Mouse (Mus musculus) natural killer cell, adult 2 months (primary cell): ENCODE data around the gene 9430097D07Rik.
A peak's percentile ranks its signal among the peaks of the same experiment; 100 is the strongest.

Experiments
- DNase-seq, 2 experiments: peaks; one replicate each; pipeline ENCODE4 v3.0.0; 2022; ENCODE audit warnings: low spot score in 2 of 2

Gene 9430097D07Rik

DNA sequence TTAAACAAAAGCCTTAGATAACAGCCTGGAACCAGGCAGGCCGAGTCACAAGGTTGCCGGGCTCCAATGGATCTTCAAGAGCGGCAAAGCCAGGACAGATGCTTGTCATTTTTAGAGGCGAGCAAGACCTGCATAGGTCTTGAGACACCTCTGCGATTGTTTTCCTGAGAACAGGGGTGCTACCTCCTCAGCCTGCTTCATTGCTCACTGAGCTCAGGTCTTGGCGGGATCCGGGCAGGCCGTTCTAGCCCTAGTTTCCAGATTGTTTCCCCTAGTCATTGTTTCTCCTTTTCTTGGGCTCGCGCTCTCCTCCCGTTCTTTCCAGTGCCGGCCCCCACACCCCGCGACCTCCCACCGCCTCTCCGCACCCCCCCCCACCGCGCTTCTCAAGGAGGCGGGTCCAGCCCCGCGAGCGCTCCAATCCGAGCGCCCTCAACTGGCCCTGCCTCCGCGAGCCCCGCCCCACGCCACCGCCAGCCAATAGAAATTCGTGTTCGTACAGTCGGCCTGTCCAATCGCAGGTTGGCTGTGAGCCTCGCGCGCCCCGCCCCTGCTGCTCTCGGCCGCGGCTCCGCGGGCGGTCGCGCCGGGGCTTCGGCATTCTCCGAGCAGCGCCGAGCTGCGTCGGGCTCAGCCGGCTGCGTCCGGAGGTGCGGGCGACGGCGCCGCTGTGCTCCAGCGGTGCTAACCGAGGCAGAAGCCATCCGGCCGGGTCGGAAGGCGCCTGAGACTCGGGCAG lies 40.6 kb downstream of the 9430097D07Rik start, which contains the start of gene Fam102a:
TSS of gene Fam102a (plus strand) at position 600 of the 739 bp plus-strand sequence.
- DNase-seq, result peak; percentile 96 to 97

GRCm38 (mm10) chr2:32534061-32534732 lies 41.3 kb downstream of the 9430097D07Rik start:
- DNase-seq, result peak; percentile 45 to 59

DNA sequence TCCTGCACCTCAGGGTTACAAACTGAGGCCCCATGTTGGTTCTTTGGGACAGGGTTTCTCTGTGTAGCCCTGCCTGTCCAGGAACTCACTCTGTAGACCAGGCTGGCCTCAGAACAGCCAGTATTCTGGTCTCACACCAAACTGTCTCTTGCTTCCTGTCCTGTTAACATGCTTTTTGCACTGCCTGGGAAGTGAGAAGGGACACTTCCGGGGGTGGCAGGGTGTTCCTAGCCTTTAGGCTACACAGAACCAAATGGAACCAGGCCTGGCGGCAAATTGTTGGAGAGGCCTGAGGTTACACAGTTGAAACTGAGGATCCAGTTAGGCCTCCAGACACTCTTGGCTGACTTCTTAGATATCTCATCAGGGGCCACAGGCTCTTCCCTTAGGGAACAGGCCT lies 42.3 kb downstream of the 9430097D07Rik start:
- no peak for DNase-seq

DNA sequence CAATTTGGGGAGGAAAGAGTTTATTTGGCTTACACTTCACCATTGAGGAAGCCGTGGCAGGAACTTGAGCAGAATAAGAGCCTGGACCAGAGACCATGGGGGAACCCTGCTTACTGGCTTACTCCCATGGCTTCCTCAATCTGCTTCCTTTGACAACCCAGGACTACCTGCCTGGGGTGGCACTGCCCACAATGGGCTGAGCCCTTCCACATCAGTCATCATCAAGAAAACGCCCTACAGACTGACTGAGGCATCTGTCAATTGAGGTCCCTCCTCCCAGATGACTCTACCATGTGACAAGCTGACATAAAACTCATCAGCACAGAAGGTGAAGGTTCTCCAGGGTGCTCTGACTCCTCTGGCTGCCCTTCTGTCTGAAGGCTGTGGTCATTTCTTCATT lies 45.0 kb downstream of the 9430097D07Rik start:
- DNase-seq, result no peak

GRCm38 (mm10) chr2:32528326-32528725 lies 47.2 kb downstream of the 9430097D07Rik start:
- DNase-seq, result no peak

DNA sequence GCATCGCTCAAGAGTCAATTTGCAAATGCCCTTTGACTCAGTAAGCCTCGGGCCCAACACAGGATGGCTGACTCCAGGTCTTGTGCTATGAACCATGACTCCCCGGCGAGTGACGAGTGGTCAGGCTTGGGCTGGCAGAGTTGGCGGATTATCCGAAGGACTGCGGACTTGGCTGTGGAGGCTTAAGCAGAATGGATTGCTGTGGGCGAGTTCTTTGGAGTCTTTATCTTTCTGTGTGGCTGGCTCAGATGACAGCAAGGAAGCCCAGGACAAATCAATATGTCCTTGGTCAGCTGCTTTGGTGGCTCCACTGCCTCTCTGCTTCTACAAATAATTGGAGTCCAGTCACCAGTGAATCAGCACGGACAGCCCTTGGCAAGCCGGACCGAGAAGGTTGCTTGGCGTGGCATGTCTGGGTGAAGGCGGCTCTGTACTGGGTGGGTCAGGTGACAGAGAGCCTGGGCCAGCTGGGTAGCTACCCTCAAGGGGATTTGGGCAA lies 48.0 kb downstream of the 9430097D07Rik start:
- DNase-seq, result no peak

GRCm38 (mm10) chr2:32525816-32526215 lies 49.7 kb downstream of the 9430097D07Rik start:
- no peak for DNase-seq

DNA sequence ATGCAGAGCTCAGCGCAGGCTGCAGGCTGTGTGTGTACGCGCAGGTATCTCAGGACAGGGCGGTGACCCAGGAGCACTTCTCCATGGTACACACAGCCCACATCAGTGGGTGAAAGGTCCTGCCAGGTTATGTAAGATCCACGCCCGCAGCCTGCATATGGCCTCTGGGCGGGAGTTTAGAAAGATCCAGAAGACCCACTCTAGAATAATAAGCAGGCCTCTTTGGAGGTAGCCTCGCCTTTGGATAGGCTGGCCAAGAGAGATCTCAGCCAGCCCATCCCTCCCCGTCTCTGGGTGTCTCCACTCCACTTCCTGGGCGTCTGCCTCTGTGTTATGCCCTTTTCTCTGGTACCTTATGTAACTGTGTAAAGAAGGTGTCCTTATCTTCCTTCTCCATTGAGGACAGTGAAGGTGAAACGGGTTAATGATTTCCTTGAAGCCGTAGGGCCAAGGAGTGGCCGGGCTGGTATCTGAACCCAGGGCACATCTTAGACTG lies 50.9 kb downstream of the 9430097D07Rik start:
- DNase-seq, result no peak
